Mouse (Mus musculus) cerebellum, adult (tissue): ENCODE results near the gene Ptgis.

ENCODE experiments used
- ATAC-seq: cut with Nextera tagmentation; 2 replicates; pipeline ENCODE4 v1.9.2; 2017; ENCODE audit warnings: mild to moderate bottlenecking, moderate library complexity, mixed read lengths; ENCODE audit not compliant: insufficient number of reproducible peaks, low FRiP score, low TSS enrichment

Ptgis gene

GRCm38 (mm10) chr2:167263931-167264330 lies 23.5 kb upstream of the Ptgis start:
- ATAC-seq = no peak

- ATAC-seq = no peak
These were observed 22.8 kb upstream of the Ptgis start for GRCm38 (mm10) chr2:167263040-167263810.

DNA sequence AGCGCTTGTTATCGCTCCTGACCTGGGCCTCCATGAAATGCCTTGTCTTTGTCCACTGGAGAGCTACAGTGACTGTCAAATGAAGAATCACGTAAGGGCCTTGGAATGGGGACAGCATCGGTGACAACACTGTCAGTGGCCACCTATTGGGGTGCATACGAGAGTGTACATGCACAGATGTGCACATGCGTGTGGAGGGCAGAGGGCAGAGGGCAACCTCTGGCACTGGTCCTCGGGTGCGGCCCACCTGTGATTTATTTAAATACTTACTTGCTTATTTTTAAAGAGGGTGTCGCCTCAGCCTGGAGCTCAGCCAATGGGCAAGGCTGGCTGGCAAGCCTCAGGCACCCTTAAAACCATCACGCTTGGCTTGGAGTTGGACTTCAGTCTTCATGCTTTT lies 22.0 kb upstream of the Ptgis start:
- no peak for ATAC-seq

DNA sequence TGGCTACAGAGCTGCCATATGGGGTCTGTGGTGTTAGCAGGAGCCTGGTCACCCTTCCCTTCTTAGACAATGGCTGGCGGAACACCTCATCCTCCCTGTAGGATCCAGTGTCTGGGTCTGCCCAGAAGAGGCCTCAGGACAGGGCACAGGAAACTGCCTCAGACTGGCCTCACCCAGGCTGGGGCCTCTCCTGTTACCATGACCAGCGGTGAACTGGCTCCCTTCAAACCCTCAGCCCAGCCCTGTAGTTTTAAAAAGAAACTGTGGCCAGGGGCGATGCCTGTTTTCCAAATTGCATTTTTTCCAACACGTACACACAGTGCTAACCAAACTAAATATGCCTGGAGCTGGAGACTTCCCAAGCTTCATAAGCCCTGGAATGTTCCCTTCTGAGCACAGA lies 20.7 kb upstream of the Ptgis start:
- no peak for ATAC-seq

DNA sequence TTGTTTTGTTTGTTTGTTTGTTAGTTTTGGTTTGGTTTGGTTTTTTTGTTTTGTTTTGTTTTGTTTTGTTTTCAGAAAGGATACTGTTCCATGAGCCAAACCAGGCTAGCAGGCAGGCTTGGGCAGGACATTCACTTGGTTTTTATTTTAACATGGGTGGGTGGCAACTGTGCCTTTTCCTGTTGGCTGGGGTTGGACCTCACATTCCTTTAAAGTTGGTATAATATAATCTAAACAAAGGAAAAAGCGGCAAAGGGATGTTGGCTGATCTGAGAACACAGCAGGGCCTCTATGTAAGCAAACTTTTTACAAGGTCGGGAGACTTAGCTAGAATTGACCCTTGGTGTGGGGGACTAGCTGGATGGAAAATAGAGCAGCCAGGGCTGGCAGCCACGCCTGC lies 17.4 kb upstream of the Ptgis start:
- ATAC-seq = no peak

DNA sequence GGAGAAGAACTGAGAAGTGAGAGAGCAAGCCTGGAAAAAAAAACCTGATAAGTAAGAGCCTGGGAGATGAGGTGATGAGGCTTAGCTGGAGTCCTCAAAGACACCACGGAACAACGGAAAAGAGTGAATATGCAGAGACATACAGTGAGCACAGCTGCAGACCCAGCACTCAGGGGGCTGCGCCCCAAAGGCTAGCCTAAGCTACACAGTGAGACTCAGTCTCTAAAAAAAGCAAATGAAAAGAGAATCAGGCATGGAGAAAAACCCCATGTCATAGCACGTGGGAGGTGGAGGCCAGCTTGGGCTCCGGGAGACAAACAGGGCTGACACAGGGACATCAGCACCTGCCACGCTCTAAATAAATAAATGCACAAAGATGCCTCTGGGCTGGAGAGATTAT lies 14.4 kb upstream of the Ptgis start:
- ATAC-seq = no peak

DNA sequence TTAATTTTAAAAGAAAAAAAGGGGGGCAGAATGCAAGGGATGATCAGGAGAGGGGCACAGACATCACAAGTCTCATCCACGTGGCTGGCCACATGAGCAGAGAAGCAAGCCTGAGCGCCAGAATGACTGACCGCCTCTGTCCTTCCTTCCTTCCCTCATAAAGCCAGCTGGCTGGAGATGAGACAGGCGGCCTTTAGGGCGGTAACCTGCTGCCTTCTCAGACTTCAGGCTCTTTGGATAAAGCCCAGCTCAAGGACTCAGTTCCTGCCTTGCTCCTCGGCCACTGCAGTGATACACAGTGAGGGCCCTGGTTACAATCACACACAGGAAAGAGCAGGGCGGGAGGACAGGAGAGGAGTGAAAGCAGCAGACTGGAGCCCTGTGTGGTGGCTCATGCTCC lies 13.8 kb upstream of the Ptgis start:
- no peak for ATAC-seq

- ATAC-seq = no peak
These were observed 13.1 kb upstream of the Ptgis start for GRCm38 (mm10) chr2:167253476-167253875.

- ATAC-seq = no peak
These were observed 11.8 kb upstream of the Ptgis start for GRCm38 (mm10) chr2:167252057-167252687.

- no peak for ATAC-seq
These were observed 10.4 kb upstream of the Ptgis start for GRCm38 (mm10) chr2:167250736-167251337.

GRCm38 (mm10) chr2:167250003-167250735 lies 9.8 kb upstream of the Ptgis start:
- no peak for ATAC-seq

- ATAC-seq = no peak
These were observed 9.2 kb upstream of the Ptgis start for GRCm38 (mm10) chr2:167249591-167249990.

DNA sequence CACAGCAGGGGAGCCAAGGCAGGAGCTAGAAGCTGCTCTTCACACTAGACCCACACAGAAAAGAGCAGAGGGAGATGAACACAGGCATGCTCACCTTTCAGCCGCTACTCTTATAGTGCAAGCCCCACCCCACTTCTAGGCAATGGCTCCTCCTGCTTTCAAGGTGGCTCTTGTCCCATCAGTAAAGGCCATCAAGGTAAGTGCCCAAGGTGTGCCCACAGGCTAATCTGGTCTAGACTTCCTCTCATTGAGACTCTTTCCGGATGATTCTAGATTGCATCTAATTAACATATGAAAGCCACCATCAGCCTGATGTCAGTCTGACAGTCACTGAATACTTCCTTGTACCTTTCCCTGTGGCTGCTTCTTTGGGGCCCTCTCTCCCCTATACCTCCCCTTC lies 7.4 kb upstream of the Ptgis start:
- no peak for ATAC-seq

- no peak for ATAC-seq
These were observed 6.3 kb upstream of the Ptgis start for GRCm38 (mm10) chr2:167246704-167247103.

DNA sequence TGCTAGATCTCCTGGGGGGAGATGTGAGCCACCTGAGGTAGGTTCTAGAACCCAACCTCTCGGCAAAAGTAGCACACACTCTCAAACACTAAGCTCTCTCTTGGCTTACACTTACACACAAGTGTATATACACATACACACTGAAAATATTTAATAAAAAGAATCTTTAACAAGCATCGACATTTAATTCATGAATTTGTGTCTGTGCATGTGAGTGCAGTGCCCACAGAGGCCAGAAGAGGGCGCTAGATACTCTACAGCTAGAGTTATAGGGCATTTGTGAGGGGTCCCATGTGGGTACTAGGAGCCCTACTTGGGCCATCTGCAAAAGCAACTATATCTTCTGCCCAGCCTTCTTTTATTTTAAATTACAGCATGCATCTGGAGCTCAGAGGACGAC lies 4.5 kb upstream of the Ptgis start:
- ATAC-seq = no peak

- ATAC-seq = no peak
These were observed 3.6 kb upstream of the Ptgis start for GRCm38 (mm10) chr2:167243831-167244563.

DNA sequence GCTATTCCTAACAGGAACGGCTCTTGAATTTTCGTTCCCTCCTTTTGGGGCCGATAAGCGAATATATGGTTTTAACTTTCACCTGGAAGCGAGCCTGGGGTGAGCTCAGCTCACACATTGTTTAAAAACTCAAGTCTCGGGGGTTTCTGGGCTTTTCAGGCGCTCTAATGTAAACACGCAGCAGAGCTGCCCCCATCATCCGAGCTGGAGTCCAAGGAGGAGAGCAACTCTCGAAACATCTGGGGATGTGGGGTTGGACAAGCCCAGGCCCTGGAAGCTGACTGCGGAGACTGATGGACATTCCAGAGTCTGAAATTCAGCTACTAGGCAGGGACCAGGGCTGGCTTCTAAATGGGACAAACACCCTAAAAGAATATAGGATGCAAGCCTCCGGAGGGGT lies 1.1 kb downstream of the Ptgis start:
- no peak for ATAC-seq

DNA sequence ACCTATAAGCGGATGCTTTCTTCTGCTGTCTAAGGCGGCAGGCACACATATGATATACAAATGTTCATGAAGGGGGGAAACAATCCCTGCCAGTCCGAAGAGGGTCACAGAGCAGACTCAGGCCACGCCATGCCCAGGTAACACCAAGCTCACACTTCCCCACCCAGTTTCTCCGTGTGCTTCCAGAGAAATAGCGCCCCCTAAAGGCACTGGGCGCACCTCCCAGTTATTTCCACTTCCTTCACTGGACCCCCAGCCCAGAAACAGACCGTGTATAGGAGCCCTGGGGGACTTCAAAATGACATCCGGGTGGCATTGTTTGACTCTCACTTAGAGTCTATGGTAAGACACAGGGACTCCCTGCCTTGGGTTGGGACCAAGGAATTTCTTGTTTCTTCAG lies 3.2 kb downstream of the Ptgis start:
- ATAC-seq = no peak

DNA sequence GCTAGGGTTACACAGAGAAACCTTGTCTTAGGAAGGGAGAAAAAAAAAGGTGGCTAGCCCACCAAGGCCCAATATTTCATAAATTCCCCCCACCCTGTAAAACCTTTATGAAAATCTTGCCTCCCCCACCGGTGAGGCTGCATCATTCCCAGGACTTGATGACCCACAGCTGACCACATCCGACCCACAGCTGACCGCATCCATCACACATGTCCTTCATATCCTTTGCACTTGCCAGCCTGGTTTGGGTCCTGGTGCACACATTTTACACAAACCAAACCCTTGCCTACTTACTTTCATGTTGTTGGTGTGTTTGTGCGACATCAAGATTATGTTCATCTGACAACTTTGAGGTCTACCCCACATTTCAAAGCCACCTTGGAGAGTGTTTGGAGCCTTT lies 4.2 kb downstream of the Ptgis start:
- no peak for ATAC-seq

GRCm38 (mm10) chr2:167235338-167236018 lies 4.9 kb downstream of the Ptgis start:
- ATAC-seq = no peak
